ENCODE assay signal across 8 mouse cellular contexts in the genomic region with DNA sequence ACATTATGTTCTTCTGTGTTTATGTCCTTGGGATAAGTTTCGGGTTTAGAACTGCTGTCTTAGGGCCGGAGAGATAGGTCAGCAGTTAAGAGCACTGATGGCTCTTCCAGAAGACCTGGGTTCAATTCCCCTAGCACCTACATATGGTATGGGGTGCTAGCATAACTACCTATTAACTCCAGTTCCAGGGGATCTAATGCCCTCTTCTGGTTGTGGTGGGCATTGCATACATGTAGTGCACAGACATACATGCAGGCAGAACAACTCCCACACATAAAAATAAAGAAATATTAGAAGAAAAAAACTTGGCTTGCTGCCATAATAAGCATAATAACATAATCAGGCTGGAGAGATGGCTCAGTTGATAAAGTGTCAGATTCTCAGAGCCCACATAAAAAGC. TPM values are rescaled to one million over a fixed set of nuclear protein-coding genes. Genes with fewer than 3 reads are reported as not detected.
A peak's percentile ranks its signal among the peaks of the same experiment; 100 is the strongest.
DNase-seq lines count a peak whose midpoint lies in the region; ATAC-seq and TF ChIP-seq lines count a peak whose summit lies in the region.

No protein-coding gene starts in this region.

- no peaks in the 10 kb centered on the region for H3K9me3 ChIP-seq in intestine, postnatal 0 days (ENCODE audit: control insufficient read depth)
- H3K9me3 ChIP-seq in intestine, embryonic 15.5 days: no peaks in the 10 kb centered on the region

- no peak overlapping the region for H3K27ac ChIP-seq in intestine, postnatal 0 days (ENCODE audit: low read depth, low read length)
- H3K27ac ChIP-seq in intestine, embryonic 15.5 days: no peak overlapping the region

- WGBS in intestine, postnatal 0 days: 88% methylated on average over 2 of the region's 2 CpGs
- WGBS in intestine, embryonic 15.5 days: 89% methylated on average over 2 of the region's 2 CpGs

- no peak overlapping the region for H3K4me3 ChIP-seq in intestine, postnatal 0 days (ENCODE audit: low read depth, low read length)
- H3K4me3 ChIP-seq in intestine, embryonic 15.5 days (replicated peaks): no peak overlapping the region

- TF ChIP-seq CTCF in intestine, postnatal 0 days (IDR thresholded peaks at IDR 0.05; ENCODE audit: low read depth): peak; percentile 71

- ATAC-seq in intestine, postnatal 0 days: no peak
- ATAC-seq in intestine, embryonic 15.5 days: no peak

- H3K9ac ChIP-seq in intestine, postnatal 0 days (ENCODE audit: low read depth, low read length): no peak overlapping the region
- no peak overlapping the region for H3K9ac ChIP-seq in intestine, embryonic 15.5 days

- DNase-seq in B cell, adult 2 months: peak; percentile 61 to 63
- peak; percentile 42 for DNase-seq in ES-CJ7 (ENCODE audit: low read depth, low spot score)
- DNase-seq in kidney, postnatal 36 days: peak; percentile 56 to 79
- no peak for DNase-seq in urinary bladder, postnatal 10 days (ENCODE audit: low spot score)
- no peak for DNase-seq in frontal cortex, postnatal 10 days (ENCODE audit: low spot score in 2 of 2)
- no peak for DNase-seq in right cerebral cortex, postnatal 25 days

- H3K36me3 ChIP-seq in intestine, postnatal 0 days (ENCODE audit: control insufficient read depth, insufficient read depth): peaks cover 11% of the 10 kb centered on the region; the same call in 1 of the 2 replicates
- no peaks in the 10 kb centered on the region for H3K36me3 ChIP-seq in intestine, embryonic 15.5 days

- H3K4me2 ChIP-seq in intestine, postnatal 0 days (replicated peaks; ENCODE audit: low read depth): no peak overlapping the region
- H3K4me2 ChIP-seq in intestine, embryonic 15.5 days (replicated peaks): no peak overlapping the region

- no peaks in the 10 kb centered on the region for H3K27me3 ChIP-seq in intestine, postnatal 0 days (replicated peaks; ENCODE audit: control insufficient read depth, insufficient read depth, low read length)
- no peaks in the 10 kb centered on the region for H3K27me3 ChIP-seq in intestine, embryonic 15.5 days (replicated peaks)

- H3K4me1 ChIP-seq in intestine, postnatal 0 days (replicated peaks; ENCODE audit: control insufficient read depth, insufficient read depth, low read length): no peaks in the 10 kb centered on the region
- H3K4me1 ChIP-seq in intestine, embryonic 15.5 days (replicated peaks): no peaks in the 10 kb centered on the region

RNA-seq across cellular contexts. Expression of gene Ift43, which starts 28.3 kb away (rescaled TPM):
- polyA plus RNA-seq in intestine, postnatal 0 days (2015; fragmentation: Nextera tagmentation; extraction: Ambion mirVana): 61.0 and 65.9 TPM in 2 replicates
- polyA plus RNA-seq in intestine, embryonic 15.5 days (2015; fragmentation: Nextera tagmentation; extraction: Ambion mirVana): 69.2 and 73.7 TPM in 2 replicates

RNA-seq across cellular contexts. Expression of gene Tgfb3, which starts 31.8 kb away (rescaled TPM):
- polyA plus RNA-seq in intestine, postnatal 0 days (2015; fragmentation: Nextera tagmentation; extraction: Ambion mirVana): 8.5 and 9.2 TPM in 2 replicates
- polyA plus RNA-seq in intestine, embryonic 15.5 days (2015; fragmentation: Nextera tagmentation; extraction: Ambion mirVana): 22.8 and 23.4 TPM in 2 replicates

Comparison
In these comparisons a context has a peak if more than half of its experiments do, and no peak if none do; other contexts are left out.
1. DNase-seq: peak in B cell, adult 2 months (2 of 2), ES-CJ7 (single experiment) and kidney, postnatal 36 days (2 of 2); none in urinary bladder, postnatal 10 days (single experiment), frontal cortex, postnatal 10 days (0 of 2) and right cerebral cortex, postnatal 25 days (single experiment).